Mouse (Mus musculus): ENCODE results near the gene Trpm3. TPM values are rescaled to one million over a fixed set of nuclear protein-coding genes. Genes with fewer than 3 reads are reported as not detected.

The Trpm3 gene
- total and polyA plus RNA-seq, 2 experiments: not detected

- H3K27me3 ChIP-seq (ENCODE audit: control insufficient read depth, insufficient read depth, low read length): no peaks in the 10 kb centered on the region; the same call in 1 of the 2 replicates
- no peak overlapping the region for H3K9ac ChIP-seq (ENCODE audit: low read depth, low read length)
- no peak overlapping the region for H3K27ac ChIP-seq (replicated peaks; ENCODE audit: insufficient read depth, low read depth, low read length)
- no peak overlapping the region for H3K4me3 ChIP-seq (ENCODE audit: insufficient read depth, low read depth, low read length)
- no peak for TF ChIP-seq CTCF (IDR thresholded peaks at IDR 0.05; ENCODE audit: low read depth, low read length)
- no peak for TF ChIP-seq POLR2A (IDR thresholded peaks at IDR 0.05; ENCODE audit: extremely low read depth, insufficient read depth, low read length)
- H3K79me2 ChIP-seq (ENCODE audit: control insufficient read depth, insufficient read depth, low read length): no peaks in the 10 kb centered on the region
- 74% methylated on average over 2 of the region's 2 CpGs for WGBS
- no peaks in the 10 kb centered on the region for H3K4me1 ChIP-seq (ENCODE audit: control insufficient read depth, insufficient read depth, low read length)
- DNase-seq (ENCODE audit: extremely low read depth, low read depth, low spot score): no peak
- H3K36me3 ChIP-seq (ENCODE audit: control insufficient read depth, insufficient read depth, low read length): no peaks in the 10 kb centered on the region
Observed at GRCm38 (mm10) chr19:22572849-22573248, 434.0 kb downstream of the Trpm3 start.

DNA sequence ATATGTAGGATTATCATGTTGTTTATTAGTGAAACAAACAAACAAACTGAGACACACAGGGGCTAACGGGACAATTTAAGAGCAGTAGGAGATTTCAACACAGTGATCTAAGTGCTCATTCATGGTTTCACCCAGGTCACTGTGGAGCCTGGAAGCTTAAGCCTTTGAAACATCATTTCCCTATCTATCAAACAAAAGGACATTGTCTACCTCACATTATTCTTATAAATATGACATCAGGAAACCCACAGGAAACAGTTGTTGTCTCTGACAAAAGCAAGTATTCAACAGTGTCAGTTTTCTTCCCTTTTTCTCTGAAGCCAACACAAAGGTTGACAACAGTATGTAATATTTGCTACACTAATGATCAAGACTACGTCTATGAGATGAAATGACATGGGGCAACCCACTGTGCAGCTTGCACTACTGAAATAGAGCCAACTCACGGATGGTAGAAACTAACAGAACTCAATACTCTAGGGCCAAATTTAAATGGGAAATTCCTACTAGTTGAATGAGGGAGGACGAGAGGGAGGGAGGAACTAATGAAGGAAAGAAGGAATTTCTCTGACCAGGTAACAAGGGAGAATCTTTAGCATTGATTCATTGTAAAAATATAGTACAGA is 443.4 kb downstream of the Trpm3 start:
- Histone ChIP-seq H3K4me3 (ENCODE audit: insufficient read depth, low read depth, low read length) (no peak overlapping the region), H3K27ac (replicated peaks; ENCODE audit: insufficient read depth, low read depth, low read length) (no peak overlapping the region), H3K27me3 (ENCODE audit: control insufficient read depth, insufficient read depth, low read length) (no peaks in the 10 kb centered on the region), H3K36me3 (ENCODE audit: control insufficient read depth, insufficient read depth, low read length) (no peaks in the 10 kb centered on the region), H3K79me2 (ENCODE audit: control insufficient read depth, insufficient read depth, low read length) (no peaks in the 10 kb centered on the region), H3K9ac (ENCODE audit: low read depth, low read length) (no peak overlapping the region), H3K4me1 (ENCODE audit: control insufficient read depth, insufficient read depth, low read length) (no peaks in the 10 kb centered on the region)
- no peak for DNase-seq (ENCODE audit: extremely low read depth, low read depth, low spot score)
- WGBS: 67% methylated on average over 4 of the region's 4 CpGs
- TF ChIP-seq POLR2A (IDR thresholded peaks at IDR 0.05; ENCODE audit: extremely low read depth, insufficient read depth, low read length) (no peak), CTCF (IDR thresholded peaks at IDR 0.05; ENCODE audit: low read depth, low read length) (no peak)

DNA sequence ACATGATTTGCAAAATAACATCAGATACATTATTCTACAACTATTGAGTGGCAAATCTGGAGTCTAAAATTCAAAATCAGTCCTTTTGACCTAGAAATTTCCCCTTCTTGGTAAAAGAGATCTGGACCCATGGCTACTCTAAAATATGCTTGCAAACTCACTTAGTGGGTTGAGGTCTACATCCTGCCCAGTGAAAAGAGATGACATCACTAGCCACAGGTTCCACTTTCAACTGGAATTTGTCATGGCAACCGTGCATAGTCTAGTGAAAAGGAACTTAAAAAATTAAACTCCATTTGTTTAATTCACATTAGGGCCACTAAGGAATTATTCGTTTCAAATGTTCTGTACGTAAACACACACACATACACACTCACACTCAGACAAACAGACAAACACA is 455.6 kb downstream of the Trpm3 start:
- no peak overlapping the region for H3K4me3 ChIP-seq (ENCODE audit: insufficient read depth, low read depth, low read length)
- no peaks in the 10 kb centered on the region for H3K79me2 ChIP-seq (ENCODE audit: control insufficient read depth, insufficient read depth, low read length)
- H3K9ac ChIP-seq (ENCODE audit: low read depth, low read length): no peak overlapping the region
- H3K27me3 ChIP-seq (ENCODE audit: control insufficient read depth, insufficient read depth, low read length): no peaks in the 10 kb centered on the region
- H3K36me3 ChIP-seq (ENCODE audit: control insufficient read depth, insufficient read depth, low read length): no peaks in the 10 kb centered on the region
- no peak overlapping the region for H3K27ac ChIP-seq (replicated peaks; ENCODE audit: insufficient read depth, low read depth, low read length)
- no peak for TF ChIP-seq POLR2A (IDR thresholded peaks at IDR 0.05; ENCODE audit: extremely low read depth, insufficient read depth, low read length)
- no peak for TF ChIP-seq CTCF (IDR thresholded peaks at IDR 0.05; ENCODE audit: low read depth, low read length)
- DNase-seq (ENCODE audit: extremely low read depth, low read depth, low spot score): no peak
- H3K4me1 ChIP-seq (ENCODE audit: control insufficient read depth, insufficient read depth, low read length): no peaks in the 10 kb centered on the region
- 79% methylated on average over 3 of the region's 3 CpGs for WGBS

- no peak overlapping the region for H3K4me3 ChIP-seq (ENCODE audit: insufficient read depth, low read depth, low read length)
- H3K9ac ChIP-seq (ENCODE audit: low read depth, low read length): no peak overlapping the region
- DNase-seq (ENCODE audit: extremely low read depth, low read depth, low spot score): no peak
- TF ChIP-seq CTCF (IDR thresholded peaks at IDR 0.05; ENCODE audit: low read depth, low read length) (no peak), POLR2A (IDR thresholded peaks at IDR 0.05; ENCODE audit: extremely low read depth, insufficient read depth, low read length) (no peak)
- no peaks in the 10 kb centered on the region for H3K27me3 ChIP-seq (ENCODE audit: control insufficient read depth, insufficient read depth, low read length)
- no peaks in the 10 kb centered on the region for H3K4me1 ChIP-seq (ENCODE audit: control insufficient read depth, insufficient read depth, low read length)
- no peaks in the 10 kb centered on the region for H3K36me3 ChIP-seq (ENCODE audit: control insufficient read depth, insufficient read depth, low read length)
- 34% methylated on average over 2 of the region's 2 CpGs for WGBS
- no peak overlapping the region for H3K27ac ChIP-seq (replicated peaks; ENCODE audit: insufficient read depth, low read depth, low read length)
- no peaks in the 10 kb centered on the region for H3K79me2 ChIP-seq (ENCODE audit: control insufficient read depth, insufficient read depth, low read length)
Observed at GRCm38 (mm10) chr19:22595246-22595645, 456.4 kb downstream of the Trpm3 start.

- DNase-seq (ENCODE audit: extremely low read depth, low read depth, low spot score): no peak
- Histone ChIP-seq H3K4me3 (ENCODE audit: insufficient read depth, low read depth, low read length) (no peak overlapping the region), H3K79me2 (ENCODE audit: control insufficient read depth, insufficient read depth, low read length) (no peaks in the 10 kb centered on the region), H3K9ac (ENCODE audit: low read depth, low read length) (no peak overlapping the region), H3K27me3 (ENCODE audit: control insufficient read depth, insufficient read depth, low read length) (no peaks in the 10 kb centered on the region), H3K36me3 (ENCODE audit: control insufficient read depth, insufficient read depth, low read length) (no peaks in the 10 kb centered on the region), H3K27ac (replicated peaks; ENCODE audit: insufficient read depth, low read depth, low read length) (no peak overlapping the region), H3K4me1 (ENCODE audit: control insufficient read depth, insufficient read depth, low read length) (no peaks in the 10 kb centered on the region)
- 47% methylated on average over 3 of the region's 3 CpGs for WGBS
- no peak for TF ChIP-seq CTCF (IDR thresholded peaks at IDR 0.05; ENCODE audit: low read depth, low read length)
Observed at GRCm38 (mm10) chr19:22596715-22597114, 457.9 kb downstream of the Trpm3 start.

DNA sequence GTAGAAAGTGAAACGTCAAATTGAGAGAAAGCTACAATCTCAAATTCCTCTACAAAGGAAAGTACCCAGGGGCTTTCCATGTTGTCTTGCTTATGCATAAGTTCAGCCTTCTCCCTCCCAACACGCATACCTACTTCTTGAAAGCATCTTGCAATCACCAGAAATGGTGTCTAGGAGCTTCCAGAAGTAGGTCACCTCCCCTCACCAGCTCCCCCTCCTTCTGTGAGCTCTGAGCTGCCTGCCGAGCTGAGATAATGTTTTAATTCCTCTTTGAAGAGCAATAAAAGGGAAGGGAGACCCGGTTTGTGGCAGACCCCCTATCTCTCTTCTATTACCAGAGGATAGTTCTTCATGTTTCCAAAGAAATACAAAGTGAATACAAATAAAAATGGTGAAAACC is 465.5 kb downstream of the Trpm3 start:
- no peak overlapping the region for H3K9ac ChIP-seq (ENCODE audit: low read depth, low read length)
- no peaks in the 10 kb centered on the region for H3K27me3 ChIP-seq (ENCODE audit: control insufficient read depth, insufficient read depth, low read length)
- H3K79me2 ChIP-seq (ENCODE audit: control insufficient read depth, insufficient read depth, low read length): no peaks in the 10 kb centered on the region
- 44% methylated on average over 4 of the region's 4 CpGs for WGBS
- no peak overlapping the region for H3K4me3 ChIP-seq (ENCODE audit: insufficient read depth, low read depth, low read length)
- no peaks in the 10 kb centered on the region for H3K36me3 ChIP-seq (ENCODE audit: control insufficient read depth, insufficient read depth, low read length)
- H3K27ac ChIP-seq (replicated peaks; ENCODE audit: insufficient read depth, low read depth, low read length): no peak overlapping the region
- no peaks in the 10 kb centered on the region for H3K4me1 ChIP-seq (ENCODE audit: control insufficient read depth, insufficient read depth, low read length)
- DNase-seq (ENCODE audit: extremely low read depth, low read depth, low spot score): no peak
- no peak for TF ChIP-seq CTCF (IDR thresholded peaks at IDR 0.05; ENCODE audit: low read depth, low read length)
- TF ChIP-seq POLR2A (IDR thresholded peaks at IDR 0.05; ENCODE audit: extremely low read depth, insufficient read depth, low read length): no peak

Measured in liver, adult 2 months (tissue).